Mouse (Mus musculus) neural tube, embryonic 11.5 days (tissue): ENCODE results near the gene Dock9. TPM values are rescaled to one million over a fixed set of nuclear protein-coding genes. Genes with fewer than 3 reads are reported as not detected.

Experiments used
- ATAC-seq: fragments of 200-750 bp; cut with Nextera tagmentation; 2 replicates; pipeline ENCODE4 v1.8.0; 2017; ENCODE audit warnings: moderate number of reproducible peaks, mild to moderate bottlenecking, moderate TSS enrichment, moderate library complexity; ENCODE audit not compliant: insufficient read depth, low FRiP score, low TSS enrichment
- DNase-seq: peaks from one replicate; pipeline ENCODE4 v3.0.0-alpha.2; 2015; ENCODE audit warnings: low spot score
- H3K27ac ChIP-seq: fragments of 300-500 bp; sonication (generic); 2 replicates; pipeline ENCODE4 v1.5.1; 2014; ENCODE audit warnings: low read depth, mild to moderate bottlenecking, low read length
- H3K27me3 ChIP-seq: fragments of 300-500 bp; sonication (generic); 2 replicates; pipeline ENCODE4 v1.6.1; 2014; ENCODE audit warnings: mild to moderate bottlenecking, low read length, mixed read lengths; ENCODE audit not compliant: control insufficient read depth, insufficient read depth
- H3K36me3 ChIP-seq: fragments of 300-500 bp; sonication (generic); 2 replicates; pipeline ENCODE4 v1.6.1; 2014; ENCODE audit warnings: mild to moderate bottlenecking, low read length, moderate library complexity, mixed read lengths; ENCODE audit not compliant: control insufficient read depth, insufficient read depth
- H3K4me1 ChIP-seq: fragments of 300-500 bp; sonication (generic); 2 replicates; pipeline ENCODE4 v1.6.1; 2014; ENCODE audit warnings: low read length, mixed read lengths; ENCODE audit not compliant: control insufficient read depth, insufficient read depth
- H3K4me2 ChIP-seq: fragments of 300-500 bp; sonication (generic); 2 replicates; pipeline ENCODE4 v1.6.1; 2014; ENCODE audit warnings: low read depth, mild to moderate bottlenecking, moderate library complexity
- H3K4me3 ChIP-seq: fragments of 300-500 bp; sonication (generic); 2 replicates; pipeline ENCODE4 v1.5.1; 2014; ENCODE audit warnings: low read depth, low read length
- H3K9ac ChIP-seq: fragments of 300-500 bp; sonication (generic); 2 replicates; pipeline ENCODE4 v1.6.1; 2014; ENCODE audit warnings: mild to moderate bottlenecking, low read length
- H3K9me3 ChIP-seq: fragments of 300-500 bp; sonication (generic); 2 replicates; pipeline ENCODE4 v1.6.1; 2016; ENCODE audit warnings: low read length; ENCODE audit not compliant: control insufficient read depth
- WGBS: fragments of 180-500 bp; shearing (Covaris S2); extraction: QIAGEN DNeasy Blood & Tissue Kit; methylation state at CpG from one replicate; pipeline ENCODE4 v1.1.7; 2014; 5-methylcytosine and 5-hydroxymethylcytosine counted together
- polyA plus RNA-seq: library from polyadenylated mRNA; unstranded; fragments of >200 nt; fragmentation: Nextera tagmentation; extraction: Ambion mirVana; gene quantifications from 2 replicates; pipeline ENCODE4 v1.2.1, GENCODE M21; 2014

Gene Dock9
- polyA plus RNA-seq, 1 experiment from 2014 or later, result 4.2 TPM

- 85% methylated on average over 15 of the region's 15 CpGs for WGBS
- H3K36me3 ChIP-seq, result no peaks in the 10 kb centered on the region
- no peaks in the 10 kb centered on the region for H3K9me3 ChIP-seq
- H3K27ac ChIP-seq, result no peak overlapping the region
- no peaks in the 10 kb centered on the region for H3K27me3 ChIP-seq
- no peak overlapping the region for H3K9ac ChIP-seq
- H3K4me3 ChIP-seq, result no peak overlapping the region
- ATAC-seq (no peak), DNase-seq (no peak)
- H3K4me2 ChIP-seq, result no peak overlapping the region
- H3K4me1 ChIP-seq, result peaks cover 6% of the 10 kb centered on the region; the same call in 1 of the 2 replicates
These were observed 137.3 kb downstream of the Dock9 start for GRCm38 (mm10) chr14:121660167-121660894.

GRCm38 (mm10) chr14:121659061-121659824, 138.4 kb downstream of the Dock9 start:
- Histone ChIP-seq H3K9ac (no peak overlapping the region), H3K27me3 (no peaks in the 10 kb centered on the region), H3K36me3 (no peaks in the 10 kb centered on the region), H3K27ac (no peak overlapping the region), H3K4me3 (no peak overlapping the region), H3K4me2 (no peak overlapping the region), H3K9me3 (no peaks in the 10 kb centered on the region), H3K4me1 (peaks cover 6% of the 10 kb centered on the region; the same call in 1 of the 2 replicates)
- DNase-seq, result no peak
- no peak for ATAC-seq
- WGBS, result 46% methylated on average over 12 of the region's 12 CpGs

- 80% methylated on average over 9 of the region's 9 CpGs for WGBS
- DNase-seq (no peak), ATAC-seq (no peak)
- Histone ChIP-seq H3K9me3 (no peaks in the 10 kb centered on the region), H3K27me3 (no peaks in the 10 kb centered on the region), H3K4me1 (peaks cover 6% of the 10 kb centered on the region; the same call in 1 of the 2 replicates), H3K4me3 (no peak overlapping the region), H3K4me2 (no peak overlapping the region), H3K27ac (no peak overlapping the region), H3K9ac (no peak overlapping the region), H3K36me3 (no peaks in the 10 kb centered on the region)
These were observed 139.1 kb downstream of the Dock9 start for GRCm38 (mm10) chr14:121658537-121658936.

GRCm38 (mm10) chr14:121657633-121658032, 140.0 kb downstream of the Dock9 start:
- Histone ChIP-seq H3K9me3 (no peaks in the 10 kb centered on the region), H3K9ac (no peak overlapping the region), H3K27me3 (no peaks in the 10 kb centered on the region), H3K27ac (no peak overlapping the region), H3K4me1 (peaks cover 6% of the 10 kb centered on the region; the same call in 1 of the 2 replicates), H3K4me3 (no peak overlapping the region), H3K4me2 (no peak overlapping the region), H3K36me3 (no peaks in the 10 kb centered on the region)
- no peak for ATAC-seq
- no peak for DNase-seq
- WGBS, result 85% methylated on average over 7 of the region's 7 CpGs

GRCm38 (mm10) chr14:121656912-121657311, 140.7 kb downstream of the Dock9 start:
- Histone ChIP-seq H3K27ac (no peak overlapping the region), H3K36me3 (no peaks in the 10 kb centered on the region), H3K4me3 (no peak overlapping the region), H3K9ac (no peak overlapping the region), H3K9me3 (no peaks in the 10 kb centered on the region), H3K27me3 (no peaks in the 10 kb centered on the region), H3K4me2 (no peak overlapping the region), H3K4me1 (peaks cover 6% of the 10 kb centered on the region; the same call in 1 of the 2 replicates)
- ATAC-seq, result no peak
- DNase-seq, result no peak
- 94% methylated on average over 10 of the region's 10 CpGs for WGBS

GRCm38 (mm10) chr14:121654977-121655376, 142.7 kb downstream of the Dock9 start:
- Histone ChIP-seq H3K9ac (no peak overlapping the region), H3K27ac (no peak overlapping the region), H3K9me3 (no peaks in the 10 kb centered on the region), H3K4me2 (no peak overlapping the region), H3K27me3 (no peaks in the 10 kb centered on the region), H3K36me3 (no peaks in the 10 kb centered on the region), H3K4me1 (peaks cover 6% of the 10 kb centered on the region; the same call in 1 of the 2 replicates), H3K4me3 (no peak overlapping the region)
- no peak for ATAC-seq
- 69% methylated on average over 2 of the region's 2 CpGs for WGBS
- DNase-seq, result no peak

GRCm38 (mm10) chr14:121654416-121654967, 143.1 kb downstream of the Dock9 start:
- Histone ChIP-seq H3K36me3 (no peaks in the 10 kb centered on the region), H3K4me1 (peaks cover 6% of the 10 kb centered on the region; the same call in 1 of the 2 replicates), H3K4me3 (no peak overlapping the region), H3K27ac (no peak overlapping the region), H3K9me3 (no peaks in the 10 kb centered on the region), H3K4me2 (no peak overlapping the region), H3K27me3 (no peaks in the 10 kb centered on the region), H3K9ac (no peak overlapping the region)
- 73% methylated on average over 7 of the region's 7 CpGs for WGBS
- no peak for ATAC-seq
- no peak for DNase-seq

GRCm38 (mm10) chr14:121653717-121654116, 143.9 kb downstream of the Dock9 start:
- no peak overlapping the region for H3K9ac ChIP-seq
- no peak overlapping the region for H3K4me2 ChIP-seq
- DNase-seq (no peak), ATAC-seq (no peak)
- no peak overlapping the region for H3K4me3 ChIP-seq
- peaks cover 3% of the 10 kb centered on the region; the same call in 1 of the 2 replicates for H3K4me1 ChIP-seq
- 67% methylated on average over 10 of the region's 10 CpGs for WGBS
- no peaks in the 10 kb centered on the region for H3K9me3 ChIP-seq
- no peaks in the 10 kb centered on the region for H3K36me3 ChIP-seq
- no peaks in the 10 kb centered on the region for H3K27me3 ChIP-seq
- no peak overlapping the region for H3K27ac ChIP-seq
